Mouse (Mus musculus): ENCODE results near the gene Anapc7.

Gene Anapc7

DNA sequence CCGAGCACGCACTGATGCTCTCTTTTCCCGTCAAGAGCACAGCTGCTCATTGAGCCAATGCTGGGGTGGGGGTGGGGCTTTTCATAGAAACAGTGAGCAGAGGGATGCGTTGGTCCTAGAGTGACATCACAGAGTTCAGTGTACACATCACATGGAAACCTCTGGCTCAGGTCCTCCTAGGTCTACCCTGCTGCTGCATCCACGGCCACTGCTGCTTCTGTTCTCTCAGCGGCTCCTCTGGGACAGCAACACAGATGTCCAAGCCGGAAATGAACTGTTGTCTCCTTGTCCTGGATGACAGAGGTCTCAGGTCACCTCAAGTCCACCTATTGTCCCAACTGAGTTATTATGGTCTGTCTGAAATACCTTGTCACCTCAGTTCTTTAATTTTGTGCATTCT, 28.5 kb downstream of the Anapc7 start:
- in situ Hi-C loops (cut with MboI, MseI): loop anchor here (25.0 kb wide), 2 partner anchors 1262 to 1937 kb away; partner anchors contain the start of gene Zcchc8

DNA sequence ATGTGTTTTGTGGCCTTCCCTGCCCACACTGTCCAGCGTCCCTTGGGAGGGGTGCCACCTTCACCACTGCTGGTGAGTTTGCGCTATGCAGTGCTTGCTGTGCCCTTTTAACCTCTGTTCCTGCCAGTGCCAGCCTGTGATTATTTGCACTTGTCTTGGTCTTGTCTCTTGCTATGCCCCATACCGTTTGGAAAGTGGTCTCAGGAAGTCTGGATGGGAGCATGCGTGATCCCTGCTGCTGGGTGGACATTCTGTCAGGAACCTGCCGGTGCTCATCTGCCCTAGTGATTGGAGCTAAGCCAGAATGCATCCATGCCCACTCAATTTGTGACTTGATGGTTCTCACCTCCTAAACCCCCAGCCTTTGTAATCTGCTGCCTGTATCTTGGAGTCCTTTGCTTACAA, 29.4 kb downstream of the Anapc7 start:
- in situ Hi-C loops (cut with MboI, MseI): loop anchor here (25.0 kb wide), 2 partner anchors 1261 to 1936 kb away; partner anchors contain the start of gene Zcchc8

DNA sequence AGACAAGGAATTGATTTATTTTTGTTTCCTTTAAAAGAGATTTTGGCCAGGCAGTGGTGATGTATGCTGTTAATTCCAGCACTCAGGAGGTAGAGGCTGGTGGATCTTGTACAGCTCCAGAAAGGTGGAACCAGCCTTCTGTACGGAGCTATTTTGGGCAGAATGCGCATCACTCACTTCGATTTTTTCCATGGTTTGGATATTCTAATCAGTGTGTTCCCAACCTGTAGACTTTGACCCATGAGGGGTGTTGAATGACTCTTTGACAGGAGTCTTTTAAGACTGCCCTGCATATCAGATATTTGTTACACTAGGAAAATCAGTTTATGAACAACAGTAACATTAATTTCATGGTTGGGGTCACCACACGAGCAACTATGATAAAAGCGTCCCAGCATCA, 29.8 kb downstream of the Anapc7 start:
- in situ Hi-C loops (cut with MboI, MseI): loop anchor here (25.0 kb wide), 2 partner anchors 1261 to 1936 kb away; partner anchors contain the start of gene Zcchc8

DNA sequence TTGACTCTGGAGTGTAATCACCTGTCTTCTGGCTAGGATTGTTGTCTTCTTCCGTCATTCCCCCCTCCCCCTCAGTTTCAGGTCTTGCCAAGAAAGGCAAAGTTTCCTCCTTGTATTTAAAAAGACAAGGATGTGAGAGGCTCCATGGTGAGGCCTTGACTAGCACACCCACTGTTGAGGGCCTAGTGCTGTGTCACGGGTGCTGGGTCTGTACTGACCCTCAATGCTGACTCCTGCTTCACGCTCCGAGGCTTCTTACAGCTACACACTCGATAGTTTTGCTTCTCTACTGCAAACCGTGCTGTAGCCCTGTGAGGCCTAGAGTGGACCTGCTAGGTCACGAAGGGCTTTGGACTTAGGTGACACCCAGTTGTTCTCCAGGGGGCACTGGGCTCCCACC, 30.7 kb downstream of the Anapc7 start:
- in situ Hi-C loops (cut with MboI, MseI): loop anchor here (25.0 kb wide), 2 partner anchors 1260 to 1935 kb away; partner anchors contain the start of gene Zcchc8

DNA sequence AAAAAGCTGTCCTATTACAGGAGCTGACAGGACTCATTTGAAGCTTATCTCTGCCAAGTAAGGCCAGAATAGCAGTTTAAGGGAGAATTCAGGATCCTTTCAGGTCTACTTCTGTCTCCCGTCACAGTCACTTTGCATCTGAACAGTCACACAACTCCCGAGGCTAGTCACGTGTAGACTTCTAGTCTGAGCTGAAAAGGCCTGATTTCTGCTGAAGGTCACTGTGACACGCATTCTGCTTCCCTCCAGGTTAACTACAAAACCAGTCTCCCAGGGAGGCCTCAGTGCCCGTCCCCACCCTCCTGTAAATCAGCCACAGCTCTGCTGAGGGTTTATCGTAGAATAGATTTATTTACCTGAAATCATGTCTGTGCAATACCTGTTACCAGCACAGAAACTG, 31.7 kb downstream of the Anapc7 start:
- in situ Hi-C loops (cut with MboI, MseI): loop anchor here (25.0 kb wide), 2 partner anchors 1259 to 1934 kb away; partner anchors contain the start of gene Zcchc8

DNA sequence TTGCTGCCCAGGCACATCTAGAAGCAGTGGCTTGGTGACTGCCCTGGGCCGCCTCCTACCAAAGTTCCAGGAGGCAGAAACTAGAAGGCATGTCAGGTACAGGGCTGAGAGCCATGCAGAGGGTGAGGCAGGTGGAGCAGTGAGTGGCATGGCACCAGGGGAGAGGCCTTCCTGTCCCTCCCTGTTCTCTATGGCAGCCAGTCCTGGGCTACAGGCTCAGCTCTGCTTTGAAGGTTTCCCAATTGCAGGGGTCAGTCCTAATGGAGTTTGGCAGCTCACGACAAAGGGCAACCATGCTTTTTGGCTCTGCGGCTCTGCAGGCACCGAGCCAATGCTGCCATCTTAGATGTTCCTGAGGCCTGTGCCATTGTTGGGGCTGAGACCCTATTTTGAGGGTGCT, 32.9 kb downstream of the Anapc7 start:
- in situ Hi-C loops (cut with MboI, MseI): loop anchor here (25.0 kb wide), 2 partner anchors 1258 to 1933 kb away; partner anchors contain the start of gene Zcchc8

DNA sequence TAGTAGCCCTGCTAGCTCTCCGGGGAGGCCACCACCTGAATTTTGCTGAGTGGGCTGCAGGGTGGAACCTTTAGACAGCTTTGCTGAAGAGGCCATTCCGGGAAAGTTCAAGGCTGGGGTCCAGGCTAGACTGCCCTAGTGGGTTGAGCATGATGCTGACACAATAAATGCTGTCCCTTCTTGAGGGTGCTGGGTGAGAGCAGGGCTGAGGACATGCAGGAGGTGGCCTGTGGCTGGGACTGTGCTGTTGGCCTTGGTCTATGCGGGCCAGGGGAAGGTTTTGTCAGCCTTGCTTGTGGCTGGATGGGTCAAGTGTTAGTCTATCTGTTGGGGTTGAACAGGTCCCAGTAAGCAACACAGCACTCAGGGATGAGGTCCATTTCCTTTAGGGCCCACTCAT, 33.4 kb downstream of the Anapc7 start:
- in situ Hi-C loops (cut with MboI, MseI): loop anchor here (25.0 kb wide), 2 partner anchors 1257 to 1932 kb away; partner anchors contain the start of gene Zcchc8

DNA sequence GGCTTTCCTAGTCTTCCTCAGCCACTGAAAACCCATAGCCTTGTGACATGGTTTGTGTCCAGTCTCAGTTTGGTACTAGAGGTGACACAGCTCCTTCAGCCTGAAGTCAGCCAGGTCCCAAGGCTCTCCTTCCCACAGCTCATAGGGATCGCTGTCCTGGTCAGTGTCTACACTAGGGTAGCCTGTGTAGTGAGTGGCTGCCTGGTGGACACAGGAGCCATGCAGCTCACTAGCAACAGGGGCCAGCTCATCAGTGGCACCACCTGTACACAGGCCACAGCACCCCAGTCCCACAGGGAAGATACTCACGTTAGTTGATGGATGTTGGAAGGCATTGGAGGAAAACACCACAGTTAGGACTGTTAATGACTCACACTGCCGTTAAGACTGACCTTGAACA, 34.1 kb downstream of the Anapc7 start:
- in situ Hi-C loops (cut with MboI, MseI): loop anchor here (25.0 kb wide), 2 partner anchors 1257 to 1932 kb away; partner anchors contain the start of gene Zcchc8

DNA sequence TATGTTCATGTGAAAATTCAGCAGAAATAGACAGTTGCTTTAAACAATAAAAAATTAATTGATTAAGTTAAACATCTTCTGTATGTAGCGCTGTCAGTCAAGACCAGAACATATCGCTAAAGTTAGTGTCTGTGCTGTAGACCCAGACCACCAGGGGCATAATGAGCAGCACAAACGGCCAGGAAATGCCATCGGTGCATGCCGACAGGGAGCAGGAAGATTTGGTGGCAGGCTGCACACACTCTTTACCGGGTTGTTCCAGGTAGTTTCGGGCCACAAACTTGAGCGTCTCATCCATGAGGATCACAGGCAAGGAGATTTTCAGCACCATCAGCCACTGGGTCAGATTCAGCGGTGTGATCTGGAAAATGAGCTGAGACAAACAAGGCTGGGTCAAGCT, 35.6 kb downstream of the Anapc7 start:
- in situ Hi-C loops (cut with MboI, MseI): loop anchor here (25.0 kb wide), 2 partner anchors 1255 to 1930 kb away; partner anchors contain the start of gene Zcchc8

DNA sequence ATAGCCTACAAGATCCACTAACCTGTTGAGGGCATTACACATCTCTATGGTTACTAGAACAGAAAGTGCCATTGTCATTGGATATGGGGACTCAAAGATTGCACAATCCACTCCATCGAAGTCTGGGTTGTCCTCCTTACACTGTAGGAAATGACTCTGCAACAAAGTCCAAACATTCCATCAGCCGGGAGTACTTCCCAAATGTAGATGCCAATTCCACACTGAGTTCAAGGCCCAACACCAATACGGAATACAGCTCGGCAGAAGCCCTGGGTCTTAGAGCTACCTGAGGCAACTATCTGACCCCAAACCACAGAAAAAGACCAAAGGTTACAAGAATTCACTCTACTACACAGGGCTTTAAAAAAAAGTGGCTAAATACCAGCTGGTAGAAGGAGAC, 36.6 kb downstream of the Anapc7 start:
- in situ Hi-C loops (cut with MboI, MseI): loop anchor here (25.0 kb wide), 2 partner anchors 1254 to 1929 kb away; partner anchors contain the start of gene Zcchc8

DNA sequence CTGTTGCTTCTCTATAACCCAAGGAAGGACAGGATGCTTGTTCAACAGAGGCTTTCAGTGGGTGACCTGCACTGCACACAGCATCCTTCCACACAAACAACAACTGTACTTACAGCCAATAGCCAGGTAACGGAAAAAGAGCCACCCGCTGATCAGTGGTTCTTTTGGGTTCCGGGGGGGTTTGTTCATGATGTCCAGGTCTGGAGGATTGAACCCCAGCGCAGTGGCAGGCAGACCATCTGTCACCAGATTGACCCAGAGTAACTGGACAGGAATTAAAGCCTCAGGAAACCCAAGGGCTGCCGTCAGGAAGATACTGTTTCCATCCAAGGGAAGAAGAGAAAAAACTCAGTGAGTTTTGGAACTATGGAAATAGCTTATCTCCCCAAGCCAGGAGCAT, 37.8 kb downstream of the Anapc7 start:
- in situ Hi-C loops (cut with MboI, MseI): loop anchor here (25.0 kb wide), 2 partner anchors 1253 to 1928 kb away; partner anchors contain the start of gene Zcchc8

DNA sequence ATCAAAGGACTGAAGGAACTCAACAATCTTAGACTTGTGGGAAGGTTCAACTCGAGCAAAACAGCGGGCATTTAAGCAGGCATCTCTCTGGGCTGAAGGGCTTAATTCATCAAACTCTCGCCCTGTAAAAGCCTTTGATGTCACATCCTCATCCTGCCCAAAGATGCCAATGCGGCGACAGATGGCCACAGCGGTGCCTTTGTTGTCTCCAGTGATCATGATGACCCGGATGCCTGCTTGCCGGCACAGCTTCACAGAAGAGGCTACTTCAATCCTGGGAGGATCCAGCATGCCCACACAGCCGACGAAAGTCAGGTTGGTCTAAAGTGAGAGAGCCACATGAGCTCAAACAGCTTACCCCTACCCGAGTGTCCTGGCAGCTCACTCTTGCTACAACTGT, 39.2 kb downstream of the Anapc7 start:
- in situ Hi-C loops (cut with MboI, MseI): loop anchor here (25.0 kb wide), 2 partner anchors 1252 to 1927 kb away; partner anchors contain the start of gene Zcchc8

DNA sequence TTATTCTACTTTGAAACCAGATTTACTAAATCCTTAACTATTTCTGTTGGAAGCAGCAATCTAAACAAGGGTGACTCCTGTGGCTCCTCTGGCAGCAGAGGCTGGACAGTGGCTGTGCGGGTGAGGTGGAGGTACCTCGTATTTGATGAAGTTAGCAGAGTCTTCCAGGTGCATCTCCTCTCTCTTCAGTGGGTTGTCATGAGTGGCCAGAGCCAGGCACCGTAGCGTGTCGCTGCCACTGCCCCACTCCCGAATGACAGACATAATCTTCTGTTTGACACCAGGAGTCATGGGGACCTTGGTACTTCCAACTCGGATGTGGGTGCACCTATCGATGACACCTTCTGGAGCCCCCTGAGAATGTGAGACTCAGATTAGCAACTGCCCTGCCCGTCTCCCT, 39.9 kb downstream of the Anapc7 start:
- in situ Hi-C loops (cut with MboI, MseI): loop anchor here (25.0 kb wide), 2 partner anchors 1251 to 1926 kb away; partner anchors contain the start of gene Zcchc8

DNA sequence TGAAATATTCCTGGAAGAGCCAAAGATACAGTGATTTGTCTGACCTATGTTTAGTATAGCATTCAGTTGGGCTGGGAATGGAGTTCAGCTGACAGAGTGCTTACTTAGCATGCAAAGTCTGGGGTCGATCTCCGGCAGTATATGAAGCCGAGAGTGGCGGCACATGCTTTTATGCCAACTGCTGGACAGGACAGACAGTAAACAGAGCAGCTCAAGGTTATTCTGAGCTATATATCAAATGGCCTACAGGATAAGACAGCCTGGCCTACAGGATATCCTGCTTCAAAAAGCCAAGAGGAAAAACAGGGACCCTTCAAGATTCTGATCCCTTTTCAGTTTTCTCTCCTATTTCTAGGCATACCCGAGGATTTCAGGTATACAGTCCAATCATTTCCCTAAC, 50.2 kb downstream of the Anapc7 start:
- in situ Hi-C loops (cut with MboI, MseI): loop anchor here (25.0 kb wide), 2 partner anchors 1241 to 1916 kb away; partner anchors contain the start of gene Zcchc8

DNA sequence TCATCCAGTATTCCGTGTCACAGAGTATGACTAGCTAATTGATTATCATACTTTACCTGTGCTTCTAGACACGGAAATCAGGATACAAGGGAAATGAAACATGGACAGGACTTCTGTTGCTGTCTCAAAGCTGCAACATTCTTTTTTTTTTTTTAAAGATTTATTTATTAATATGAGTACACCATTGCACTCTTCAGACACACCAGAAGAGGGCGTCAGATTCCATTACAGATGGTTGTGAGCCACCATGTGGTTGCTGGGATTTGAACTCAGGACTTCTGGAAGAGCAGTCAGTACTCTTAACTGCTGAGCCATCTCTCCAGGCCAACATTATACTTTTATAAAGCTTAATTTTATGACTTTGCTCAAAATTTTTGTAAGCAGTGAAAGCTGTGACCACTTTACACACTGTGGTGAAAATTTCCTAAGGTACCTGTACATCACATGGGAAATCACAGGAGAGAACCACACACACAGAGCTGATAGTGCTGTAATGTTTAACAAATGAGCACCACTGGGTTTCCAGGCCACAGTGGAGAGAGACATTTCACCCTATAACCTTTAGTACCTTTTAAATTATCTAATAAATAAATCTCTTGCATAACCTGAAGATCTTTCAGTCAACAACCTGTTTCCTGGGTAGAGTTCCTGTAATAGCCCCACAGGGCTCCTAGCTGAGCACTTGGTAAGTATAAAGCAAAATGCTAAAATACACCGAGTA, 53.3 kb downstream of the Anapc7 start:
- in situ Hi-C loops (cut with MboI, MseI): loop anchor here (5.0 to 25.0 kb wide), 4 partner anchors 38 to 1912 kb away; partner anchors contain the start of gene Zcchc8

DNA sequence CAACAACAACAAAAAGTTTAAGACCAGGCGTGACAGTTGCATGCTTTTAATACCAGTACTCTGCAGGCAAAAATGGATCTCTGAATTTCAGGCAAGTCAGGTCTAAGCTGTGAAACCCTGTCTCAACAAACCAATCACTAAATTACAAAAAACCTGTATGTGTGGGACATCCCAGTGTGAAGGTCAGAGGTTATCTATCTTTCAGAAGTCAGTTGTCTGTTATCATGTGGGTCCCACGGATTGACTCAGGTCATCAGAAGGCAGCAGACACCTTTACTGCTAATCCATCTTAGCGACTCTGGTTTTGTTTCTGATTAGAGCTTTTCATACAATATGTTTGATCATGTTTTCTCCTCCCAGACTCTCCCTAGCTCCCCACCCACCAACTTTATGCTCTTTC, 54.6 kb downstream of the Anapc7 start:
- in situ Hi-C loops (cut with MboI, MseI): loop anchor here (5.0 to 25.0 kb wide), 2 partner anchors 39 to 1039 kb away; no protein-coding TSS in a partner anchor

DNA sequence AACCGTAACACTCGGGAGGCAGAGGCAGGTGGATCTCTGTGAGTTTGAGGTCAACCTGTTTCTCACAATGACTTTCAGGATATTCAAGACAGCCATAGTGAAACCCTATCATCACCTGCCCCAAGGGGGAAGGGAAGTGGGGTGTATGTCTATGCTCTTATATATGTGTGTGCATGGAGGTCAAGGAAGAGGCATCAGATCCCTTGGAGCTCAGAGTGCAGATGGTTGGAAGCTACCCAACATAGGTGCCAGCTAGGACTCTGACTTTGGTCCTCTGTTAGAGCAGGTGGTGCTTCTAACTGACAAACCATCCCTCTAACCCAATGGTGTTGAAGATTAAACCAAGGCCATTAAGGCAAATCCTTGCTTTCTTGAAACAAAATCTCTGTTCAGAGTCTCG, 56.0 kb downstream of the Anapc7 start:
- in situ Hi-C loops (cut with MboI, MseI): loop anchor here (5.0 to 25.0 kb wide), 2 partner anchors 40 to 1040 kb away; no protein-coding TSS in a partner anchor

DNA sequence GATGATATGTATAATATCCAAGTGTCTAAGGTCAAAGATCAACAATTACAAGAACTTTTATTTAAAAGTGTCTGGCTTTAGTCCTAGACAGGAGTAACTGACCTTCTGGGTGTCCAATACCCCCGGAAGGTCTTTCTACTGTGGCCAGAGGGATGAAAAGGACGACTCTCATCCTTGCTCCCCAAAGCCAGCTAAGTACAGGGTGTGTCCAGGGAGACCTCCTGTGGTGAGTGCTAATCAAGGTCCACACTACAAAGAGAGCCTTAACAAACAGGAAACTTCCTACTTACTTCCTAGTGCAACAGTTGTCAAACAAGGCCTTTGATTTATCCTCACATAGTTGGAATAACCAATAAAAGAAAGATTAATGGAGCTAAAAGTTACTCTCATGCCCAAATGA, 57.6 kb downstream of the Anapc7 start:
- in situ Hi-C loops (cut with MboI, MseI): loop anchor here (5.0 to 25.0 kb wide), 2 partner anchors 42 to 1042 kb away; no protein-coding TSS in a partner anchor

DNA sequence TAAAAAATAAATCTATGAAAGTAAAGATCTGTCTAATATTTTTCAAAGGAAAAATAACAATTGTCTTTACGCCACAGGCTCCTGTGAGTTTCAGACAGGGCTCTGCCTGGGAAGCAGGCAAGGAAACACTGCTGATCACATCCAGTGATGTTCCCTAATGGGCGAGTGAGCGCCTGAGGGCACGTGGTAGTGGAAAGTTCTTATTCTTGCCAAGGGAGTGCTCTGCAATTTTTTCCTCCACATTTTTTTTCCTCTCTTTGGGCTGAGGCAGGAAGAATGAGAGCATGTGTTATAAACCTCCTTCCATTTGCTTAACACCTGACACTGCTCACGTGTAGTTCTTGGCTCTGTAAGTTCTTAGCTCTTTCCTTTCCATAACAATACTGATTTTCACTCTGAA, 60.4 kb downstream of the Anapc7 start:
- in situ Hi-C loops (cut with MboI, MseI): loop anchor here (25.0 kb wide), 1 partner anchor 1045 kb away; no protein-coding TSS in a partner anchor

DNA sequence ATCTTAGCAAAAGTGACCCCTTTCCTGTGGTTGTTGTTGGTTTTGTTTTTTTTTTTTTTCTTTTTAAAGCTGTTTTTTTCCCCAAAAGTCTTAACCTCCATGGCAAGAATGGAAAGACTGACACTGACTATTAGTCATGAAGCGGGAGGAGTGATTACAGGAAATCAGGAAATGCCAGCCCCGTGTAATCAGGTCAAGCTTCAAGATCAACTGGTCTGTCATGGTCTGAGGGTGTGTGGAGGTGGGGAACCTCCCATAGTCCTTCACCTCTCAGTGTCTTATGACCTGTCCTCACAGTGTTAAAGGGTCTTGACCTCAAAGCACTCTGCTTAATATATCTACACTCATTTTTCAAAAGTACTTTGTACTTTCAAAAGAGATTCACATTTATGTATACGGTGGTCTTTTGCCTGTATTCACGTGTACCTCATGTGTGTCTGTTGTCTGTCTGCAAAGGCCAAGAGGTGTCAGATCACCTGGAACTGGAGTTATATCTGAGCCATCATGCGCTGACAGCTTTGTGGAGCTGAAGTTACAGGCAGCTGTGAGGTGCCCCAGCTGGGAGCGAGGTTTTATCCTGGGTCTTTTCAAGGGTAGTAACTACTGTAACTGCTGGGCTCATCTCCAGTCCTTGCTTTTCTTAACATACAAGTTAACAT, 61.4 kb downstream of the Anapc7 start:
- in situ Hi-C loops (cut with MboI, MseI): loop anchor here (25.0 kb wide), 1 partner anchor 1046 kb away; no protein-coding TSS in a partner anchor

DNA sequence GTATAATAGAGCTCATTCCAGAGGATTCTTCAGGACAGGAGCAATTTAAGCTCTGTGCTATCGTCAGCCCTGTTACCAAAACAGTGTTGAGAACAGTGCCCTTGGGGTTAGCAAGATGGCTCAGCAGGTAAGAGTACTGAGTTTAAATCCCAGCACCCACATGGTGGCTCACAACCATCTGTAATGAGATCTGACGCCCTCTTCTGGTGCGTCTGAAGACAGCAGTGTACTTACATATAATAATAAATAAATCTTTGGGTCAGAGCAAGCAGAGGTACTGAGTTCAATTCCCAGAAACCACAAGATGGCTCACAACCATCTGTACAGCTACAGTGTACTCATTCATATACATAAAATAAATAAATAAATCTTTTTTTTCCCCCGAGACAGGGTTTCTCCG, 64.8 kb downstream of the Anapc7 start:
- in situ Hi-C loops (cut with MboI, MseI): loop anchor here (25.0 kb wide), 1 partner anchor 1049 kb away; no protein-coding TSS in a partner anchor

Data from regulatory T cell (primary cell).